11 mouse cellular contexts compared by ENCODE assay signal in the genomic region with DNA sequence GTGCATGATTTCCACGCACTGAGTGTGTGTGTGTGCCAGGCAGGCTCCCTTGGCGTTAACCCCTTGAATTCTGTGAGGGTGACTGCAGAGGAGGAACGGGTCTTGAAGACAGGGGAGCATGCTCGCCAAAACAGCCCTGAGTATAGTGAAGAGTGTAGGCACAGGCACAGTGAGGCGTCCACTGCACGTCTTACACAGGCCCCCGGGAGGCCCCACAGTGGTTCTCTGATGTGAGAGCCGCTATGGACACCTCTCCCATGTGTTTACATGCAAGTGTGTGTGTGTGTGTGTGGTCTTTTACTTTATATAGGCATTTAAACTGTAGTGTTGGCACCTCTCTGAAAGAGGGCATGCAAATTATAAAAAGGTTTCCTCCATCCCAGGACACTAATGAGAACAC. TPM values are rescaled to one million over a fixed set of nuclear protein-coding genes. Genes with fewer than 3 reads are reported as not detected.
"Had no signal": no experiment of that assay in that cellular context is flagged by ENCODE, and none has a peak within 500 bp of the region (broad histone marks: within the 10 kb centered on the region; RNA-seq: fewer than 3 reads in every experiment).

No protein-coding gene starts in this region.

- H3K9me3 ChIP-seq: liver, embryonic 13.5 days; megakaryocyte, embryonic 14.5 days; midbrain, embryonic 12.5 days had no signal

- H3K27me3 ChIP-seq: liver, embryonic 13.5 days; megakaryocyte, embryonic 14.5 days; midbrain, embryonic 12.5 days had no signal

- H3K9ac ChIP-seq: liver, embryonic 13.5 days; liver, postnatal 0 days; midbrain, embryonic 12.5 days had no signal

- H3K4me1 ChIP-seq: liver, embryonic 13.5 days; megakaryocyte, embryonic 14.5 days; midbrain, embryonic 12.5 days had no signal

- H3K27ac ChIP-seq: left cerebral cortex, adult 2 months; liver, embryonic 13.5 days; macrophage; midbrain, embryonic 12.5 days had no signal

- H3K4me2 ChIP-seq: liver, embryonic 13.5 days; midbrain, embryonic 12.5 days had no signal

- H3K4me3 ChIP-seq: left cerebral cortex, adult 2 months; liver, embryonic 13.5 days; megakaryocyte, embryonic 14.5 days; midbrain, embryonic 12.5 days had no signal

RNA-seq across cellular contexts. Expression of gene Cldn22, which starts 42.3 kb away (rescaled TPM):
- polyA plus RNA-seq: intestine, embryonic 14.5 days; limb, embryonic 11.5 days; liver, embryonic 13.5 days; liver, postnatal 0 days; macrophage; midbrain, embryonic 12.5 days; neural tube, embryonic 11.5 days; stomach, embryonic 14.5 days had no signal

RNA-seq across cellular contexts. Expression of gene Cldn24, which starts 44.6 kb away (rescaled TPM):
- polyA plus RNA-seq: intestine, embryonic 14.5 days; large intestine, adult 2 months; limb, embryonic 11.5 days; liver, embryonic 13.5 days; liver, postnatal 0 days; macrophage; midbrain, embryonic 12.5 days; neural tube, embryonic 11.5 days; stomach, embryonic 14.5 days had no signal
